ENCODE assay signal across 12 mouse cellular contexts in the genomic region with DNA sequence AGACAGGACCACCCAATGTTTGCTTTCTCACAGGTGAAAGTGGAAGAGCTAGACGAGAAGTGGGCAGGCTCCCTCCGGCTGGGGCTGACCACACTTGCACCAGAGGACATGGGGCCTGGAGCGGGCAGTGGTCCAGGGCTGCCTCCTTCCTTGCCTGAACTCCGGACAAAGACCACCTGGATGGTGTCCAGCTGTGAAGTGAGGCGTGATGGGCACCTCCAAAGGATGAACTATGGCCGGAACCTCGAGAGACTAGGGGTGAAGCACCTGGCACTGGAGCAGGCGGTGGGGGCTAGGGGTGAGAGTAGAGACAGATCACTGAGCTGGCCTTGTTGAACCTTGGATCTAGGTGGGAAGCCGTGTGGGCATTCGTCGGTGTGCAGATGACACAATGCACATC.
"Had no signal": no experiment of that assay in that cellular context is flagged by ENCODE, and none has a peak within 500 bp of the region (broad histone marks: within the 10 kb centered on the region; RNA-seq: fewer than 3 reads in every experiment).

No protein-coding gene starts in this region.

- DNase-seq: lung, adult 18-20 months; right cerebral cortex, postnatal 14 days; thymus, adult 2 months; thymus, postnatal 25 days had no signal

- H3K27ac ChIP-seq: left cerebral cortex, adult 2 months; limb, embryonic 15.5 days; liver, embryonic 14.5 days; midbrain, embryonic 12.5 days; neural tube, embryonic 13.5 days; stomach, embryonic 15.5 days had no signal

- H3K4me2 ChIP-seq: limb, embryonic 15.5 days; midbrain, embryonic 12.5 days; neural tube, embryonic 13.5 days; stomach, embryonic 15.5 days had no signal

- ATAC-seq: inflammation-experienced regulatory T-cells, adult 6 months; midbrain, embryonic 16.5 days had no signal

- H3K9me3 ChIP-seq: limb, embryonic 15.5 days; midbrain, embryonic 12.5 days; neural tube, embryonic 13.5 days; stomach, embryonic 15.5 days had no signal

- H3K27me3 ChIP-seq: limb, embryonic 15.5 days; midbrain, embryonic 12.5 days; neural tube, embryonic 13.5 days; stomach, embryonic 15.5 days had no signal

- H3K9ac ChIP-seq: limb, embryonic 15.5 days; liver, embryonic 14.5 days; midbrain, embryonic 12.5 days; neural tube, embryonic 13.5 days; stomach, embryonic 15.5 days had no signal

- H3K4me3 ChIP-seq: left cerebral cortex, adult 2 months; limb, embryonic 15.5 days; midbrain, embryonic 12.5 days; neural tube, embryonic 13.5 days; stomach, embryonic 15.5 days had no signal
